Mouse (Mus musculus): Measurements from ENCODE around the gene Pspn.

GRCm38 (mm10) chr17:56962642-56963405 is 37.0 kb downstream of the Pspn start:
- TF ChIP-seq CTCF (IDR thresholded peaks at IDR 0.05; ENCODE audit: low read depth) (no peak), EP300 (IDR thresholded peaks at IDR 0.05; ENCODE audit: low read depth) (no peak)

Data from heart, postnatal 0 days (tissue).